21 mouse cellular contexts compared by ENCODE assay signal in genomic region chr9:120974209-120974608, GRCm38 (mm10). TPM values are rescaled to one million over a fixed set of nuclear protein-coding genes. Genes with fewer than 3 reads are reported as not detected.
DNase-seq lines count a peak whose midpoint lies in the region; ATAC-seq and TF ChIP-seq lines count a peak whose summit lies in the region.
"Had no signal": no experiment of that assay in that cellular context is flagged by ENCODE, and none has a peak within 500 bp of the region (broad histone marks: within the 10 kb centered on the region; RNA-seq: fewer than 3 reads in every experiment).

No protein-coding gene starts in this region.

- peaks cover 16% of the 10 kb centered on the region for H3K4me1 ChIP-seq in heart, embryonic 10.5 days
- peaks cover 16% of the 10 kb centered on the region; the same call in 1 of the 2 replicates for H3K4me1 ChIP-seq in stomach, embryonic 16.5 days (ENCODE audit: control insufficient read depth, insufficient read depth, low read length)
- 0 out of 2 replicates have a peak, but pooled peaks cover 2% of the 10 kb centered on the region for H3K4me1 ChIP-seq in stomach, postnatal 0 days (replicated peaks; ENCODE audit: control insufficient read depth, insufficient read depth)
- H3K4me1 ChIP-seq in limb, embryonic 15.5 days = peaks cover 26% of the 10 kb centered on the region

- intact Hi-C loops in heart, postnatal 36 days (cut with DNase I) = no loop called here

- no peaks in the 10 kb centered on the region for H3K27me3 ChIP-seq in heart, embryonic 10.5 days (ENCODE audit: insufficient read depth, poor library complexity, severe bottlenecking)
- H3K27me3 ChIP-seq in stomach, embryonic 16.5 days (ENCODE audit: control insufficient read depth, insufficient read depth, low read length) = no peaks in the 10 kb centered on the region
- no peaks in the 10 kb centered on the region for H3K27me3 ChIP-seq in stomach, postnatal 0 days (ENCODE audit: control insufficient read depth, insufficient read depth, low read length)
- no peaks in the 10 kb centered on the region for H3K27me3 ChIP-seq in limb, embryonic 15.5 days
- H3K27me3 ChIP-seq: forebrain, embryonic 15.5 days; heart, embryonic 12.5 days; hindbrain, embryonic 13.5 days had no signal

- no peaks in the 10 kb centered on the region for H3K9me3 ChIP-seq in heart, embryonic 10.5 days
- no peaks in the 10 kb centered on the region for H3K9me3 ChIP-seq in stomach, embryonic 16.5 days (replicated peaks; ENCODE audit: control insufficient read depth, low read length)
- no peaks in the 10 kb centered on the region for H3K9me3 ChIP-seq in stomach, postnatal 0 days (ENCODE audit: control insufficient read depth, low read length)
- no peaks in the 10 kb centered on the region for H3K9me3 ChIP-seq in limb, embryonic 15.5 days
- H3K9me3 ChIP-seq: forebrain, embryonic 15.5 days; G1E; heart, embryonic 12.5 days; hindbrain, embryonic 13.5 days had no signal

- no peak overlapping the region for H3K4me2 ChIP-seq in stomach, embryonic 16.5 days (ENCODE audit: low read depth, low read length)
- no peak overlapping the region for H3K4me2 ChIP-seq in stomach, postnatal 0 days (replicated peaks; ENCODE audit: low read depth)
- H3K4me2 ChIP-seq in limb, embryonic 15.5 days = no peak overlapping the region
- H3K4me2 ChIP-seq: forebrain, embryonic 15.5 days; heart, embryonic 12.5 days; hindbrain, embryonic 13.5 days had no signal

- 0 out of 2 replicates have a peak overlapping the region, but pooled peaks have one; percentile 23 for H3K27ac ChIP-seq in heart, embryonic 10.5 days
- H3K27ac ChIP-seq in stomach, embryonic 16.5 days (ENCODE audit: low read length) = peak overlapping the region; percentile 33
- no peak overlapping the region for H3K27ac ChIP-seq in stomach, postnatal 0 days (replicated peaks)
- peak overlapping the region; percentile 52 for H3K27ac ChIP-seq in limb, embryonic 15.5 days
- H3K27ac ChIP-seq: forebrain, embryonic 15.5 days; hindbrain, embryonic 13.5 days; hindbrain, postnatal 0 days had no signal

- no peak for TF ChIP-seq CTCF in stomach, postnatal 0 days (IDR thresholded peaks at IDR 0.05; ENCODE audit: low read depth)

- H3K36me3 ChIP-seq in heart, embryonic 10.5 days = peaks cover 8% of the 10 kb centered on the region
- no peaks in the 10 kb centered on the region for H3K36me3 ChIP-seq in stomach, embryonic 16.5 days (ENCODE audit: control insufficient read depth, insufficient read depth, low read length)
- no peaks in the 10 kb centered on the region for H3K36me3 ChIP-seq in stomach, postnatal 0 days (ENCODE audit: control insufficient read depth, insufficient read depth, low read length)
- H3K36me3 ChIP-seq in limb, embryonic 15.5 days = peaks cover 6% of the 10 kb centered on the region

- H3K9ac ChIP-seq in stomach, embryonic 16.5 days (ENCODE audit: low read length) = no peak overlapping the region
- H3K9ac ChIP-seq in stomach, postnatal 0 days (ENCODE audit: low read length) = no peak overlapping the region
- H3K9ac ChIP-seq in limb, embryonic 15.5 days = no peak overlapping the region
- H3K9ac ChIP-seq: forebrain, embryonic 15.5 days; heart, embryonic 12.5 days; hindbrain, embryonic 13.5 days had no signal

- no peak for TF ChIP-seq EP300 in stomach, postnatal 0 days (optimal IDR thresholded peaks at IDR 0.05)

- no peak for ATAC-seq in stomach, embryonic 16.5 days (ENCODE audit: insufficient read depth, low FRiP score)
- ATAC-seq in stomach, postnatal 0 days (ENCODE audit: low FRiP score, low TSS enrichment) = no peak
- ATAC-seq in limb, embryonic 15.5 days (ENCODE audit: insufficient number of reproducible peaks, low FRiP score, low TSS enrichment, low read depth) = no peak
- ATAC-seq: CD4-positive, CD25-positive, alpha-beta regulatory T cell, adult 4 months; forebrain, embryonic 15.5 days; hindbrain, postnatal 0 days had no signal

- peak; percentile 64 to 76 for DNase-seq in adrenal gland, adult (ENCODE audit: inconsistent age in 2 of 2, low spot score in 1 of 2)
- DNase-seq in adrenal gland, postnatal 25 days = no peak
- no peak for DNase-seq in heart, embryonic 10.5 days (ENCODE audit: low spot score)
- DNase-seq in heart, postnatal 36 days = no peak
- DNase-seq in stomach, postnatal 0 days (ENCODE audit: low spot score) = no peak
- DNase-seq in natural killer cell, adult 2 months (ENCODE audit: low spot score in 2 of 2) = no peak
- DNase-seq: B cell, adult 2 months; cerebellum, adult 11 months; cerebellum, adult 8-10 months; cerebellum, postnatal 25 days; gastrocnemius, postnatal 36 days; heart, adult 11 months; kidney, adult 11 months had no signal

- no peak overlapping the region for H3K4me3 ChIP-seq in heart, embryonic 10.5 days
- no peak overlapping the region for H3K4me3 ChIP-seq in stomach, embryonic 16.5 days (replicated peaks; ENCODE audit: low read length)
- H3K4me3 ChIP-seq in stomach, postnatal 0 days (ENCODE audit: low read depth, low read length) = no peak overlapping the region
- H3K4me3 ChIP-seq in limb, embryonic 15.5 days = no peak overlapping the region
- H3K4me3 ChIP-seq: forebrain, embryonic 15.5 days; heart, embryonic 12.5 days; hindbrain, embryonic 13.5 days had no signal

- 86% methylated on average over 2 of the region's 2 CpGs for WGBS in heart, embryonic 10.5 days
- 65% methylated on average over 2 of the region's 2 CpGs for WGBS in stomach, embryonic 16.5 days
- WGBS in stomach, postnatal 0 days = 67% methylated on average over 2 of the region's 2 CpGs
- WGBS in limb, embryonic 15.5 days = 60% methylated on average over 2 of the region's 2 CpGs

RNA-seq across cellular contexts. Expression of gene Ctnnb1, which starts 45.2 kb away (rescaled TPM):
- total RNA-seq in adrenal gland, postnatal 25 days (2021) = 802 and 854 TPM in 2 replicates
- polyA plus RNA-seq in heart, embryonic 10.5 days (2016; fragmentation: Nextera tagmentation; extraction: Ambion mirVana) = 390 and 445 TPM in 2 replicates
- 100 to 1,000 TPM; 454 to 475 TPM for total RNA-seq in heart, postnatal 36 days (2021)
- 486 and 539 TPM in 2 replicates for polyA plus RNA-seq in stomach, embryonic 16.5 days (2015; fragmentation: Nextera tagmentation; extraction: Ambion mirVana)
- 220 and 244 TPM in 2 replicates for polyA plus RNA-seq in stomach, postnatal 0 days (2015; fragmentation: Nextera tagmentation; extraction: Ambion mirVana)
- polyA plus RNA-seq in limb, embryonic 15.5 days (2015; fragmentation: Nextera tagmentation; extraction: Ambion mirVana) = 567 and 601 TPM in 2 replicates

Comparison
In these comparisons a context has a peak if more than half of its experiments do, and no peak if none do; other contexts are left out.
1. DNase-seq: peak in adrenal gland, adult (2 of 2); none in adrenal gland, postnatal 25 days (single experiment), heart, embryonic 10.5 days (single experiment), heart, postnatal 36 days (0 of 2), stomach, postnatal 0 days (single experiment) and natural killer cell, adult 2 months (0 of 2).